Mouse (Mus musculus) neural tube, embryonic 12.5 days (tissue): ENCODE results near the gene Psmb10. TPM values are rescaled to one million over a fixed set of nuclear protein-coding genes. Genes with fewer than 3 reads are reported as not detected.

Experiments
- ATAC-seq: fragments of 200-750 bp; cut with Nextera tagmentation; 2 replicates; pipeline ENCODE4 v1.8.0; 2017; ENCODE audit warnings: low read depth, mild to moderate bottlenecking, moderate TSS enrichment, moderate library complexity; ENCODE audit not compliant: low FRiP score
- H3K27ac ChIP-seq: fragments of 300-500 bp; sonication (generic); 2 replicates; pipeline ENCODE4 v1.5.1; 2016
- H3K27me3 ChIP-seq: fragments of 300-500 bp; sonication (generic); replicated peaks from 2 replicates; pipeline ENCODE4 v1.6.1; 2016; ENCODE audit warnings: mild to moderate bottlenecking
- H3K36me3 ChIP-seq: fragments of 300-500 bp; sonication (generic); 2 replicates; pipeline ENCODE4 v1.6.1; 2016; ENCODE audit warnings: mild to moderate bottlenecking
- H3K4me1 ChIP-seq: fragments of 300-500 bp; sonication (generic); 2 replicates; pipeline ENCODE4 v1.6.1; 2016
- H3K4me2 ChIP-seq: fragments of 300-500 bp; sonication (generic); replicated peaks from 2 replicates; pipeline ENCODE4 v1.6.1; 2016; ENCODE audit warnings: mild to moderate bottlenecking
- H3K4me3 ChIP-seq: fragments of 300-500 bp; sonication (generic); 2 replicates; pipeline ENCODE4 v1.5.1; 2016
- H3K9ac ChIP-seq: fragments of 300-500 bp; sonication (generic); 2 replicates; pipeline ENCODE4 v1.6.1; 2016; ENCODE audit warnings: mild to moderate bottlenecking
- H3K9me3 ChIP-seq: fragments of 300-500 bp; sonication (generic); 2 replicates; pipeline ENCODE4 v1.6.1; 2016; ENCODE audit warnings: mild to moderate bottlenecking
- WGBS: fragments of 180-500 bp; shearing (Covaris S2); methylation state at CpG from one replicate; pipeline ENCODE4 v1.1.7; 2016; 5-methylcytosine and 5-hydroxymethylcytosine counted together
- polyA plus RNA-seq: library from polyadenylated mRNA; unstranded; fragments of >200 nt; fragmentation: Nextera tagmentation; extraction: Ambion mirVana; gene quantifications from 2 replicates; pipeline ENCODE4 v1.2.1, GENCODE M21; 2016

Gene Psmb10
- polyA plus RNA-seq, 1 experiment from 2014 or later: 30.7 TPM

- Histone ChIP-seq H3K4me3 (peak overlapping the region; percentile 71), H3K4me1 (peaks cover 19% of the 10 kb centered on the region), H3K9ac (peak overlapping the region; percentile 81; the same call in 1 of the 2 replicates), H3K27ac (no peak overlapping the region), H3K4me2 (peak overlapping the region; percentile 97), H3K27me3 (no peaks in the 10 kb centered on the region), H3K9me3 (no peaks in the 10 kb centered on the region), H3K36me3 (peaks cover 6% of the 10 kb centered on the region; the same call in 1 of the 2 replicates)
- ATAC-seq: no peak
- 29% methylated on average over 7 of the region's 7 CpGs for WGBS
These were observed 2.2 kb downstream of the Psmb10 start for GRCm38 (mm10) chr8:105935863-105936603.

GRCm38 (mm10) chr8:105935105-105935504, 3.1 kb downstream of the Psmb10 start:
- no peak overlapping the region for H3K4me3 ChIP-seq
- no peaks in the 10 kb centered on the region for H3K27me3 ChIP-seq
- WGBS: 89% methylated on average over 6 of the region's 6 CpGs
- H3K9ac ChIP-seq: no peak overlapping the region
- H3K4me2 ChIP-seq: no peak overlapping the region
- peaks cover 6% of the 10 kb centered on the region; the same call in 1 of the 2 replicates for H3K36me3 ChIP-seq
- no peak for ATAC-seq
- H3K9me3 ChIP-seq: no peaks in the 10 kb centered on the region
- H3K27ac ChIP-seq: no peak overlapping the region
- H3K4me1 ChIP-seq: peaks cover 23% of the 10 kb centered on the region

- Histone ChIP-seq H3K9ac (no peak within 1 kb of the TSS), H3K4me3 (no peak within 1 kb of the TSS), H3K36me3 (peaks cover 10% of the 10 kb centered on the region; the same call in 1 of the 2 replicates), H3K9me3 (no peaks in the 10 kb centered on the region), H3K27me3 (no peaks in the 10 kb centered on the region), H3K4me2 (no peak within 1 kb of the TSS), H3K27ac (no peak within 1 kb of the TSS), H3K4me1 (peaks cover 23% of the 10 kb centered on the region)
- 95% methylated on average over 2 of the region's 2 CpGs for WGBS
- ATAC-seq: no peak
These were observed 4.5 kb downstream of the Psmb10 start, which contains the start of gene Ctrl for GRCm38 (mm10) chr8:105933762-105934161. Gene Ctrl, minus strand, starts transcription at chr8:105933862.

- WGBS: 91% methylated on average over 11 of the region's 11 CpGs
- H3K4me3 ChIP-seq: no peak overlapping the region
- H3K9ac ChIP-seq: no peak overlapping the region
These were observed 5.7 kb downstream of the Psmb10 start for GRCm38 (mm10) chr8:105932525-105932924.

GRCm38 (mm10) chr8:105931271-105931670, 7.0 kb downstream of the Psmb10 start:
- Histone ChIP-seq H3K9ac (no peak overlapping the region), H3K4me3 (no peak overlapping the region), H3K27me3 (no peaks in the 10 kb centered on the region), H3K4me2 (no peak overlapping the region), H3K36me3 (peaks cover 10% of the 10 kb centered on the region; the same call in 1 of the 2 replicates), H3K9me3 (no peaks in the 10 kb centered on the region), H3K4me1 (peaks cover 12% of the 10 kb centered on the region), H3K27ac (no peak overlapping the region)
- no peak for ATAC-seq
- WGBS: 91% methylated on average over 3 of the region's 3 CpGs

More at GRCm38 (mm10) chr8:105932525-105932924, 5.7 kb downstream of the Psmb10 start:
- H3K9me3 ChIP-seq: no peaks in the 10 kb centered on the region
- H3K27me3 ChIP-seq: no peaks in the 10 kb centered on the region
- ATAC-seq: no peak
- H3K36me3 ChIP-seq: peaks cover 10% of the 10 kb centered on the region; the same call in 1 of the 2 replicates
- no peak overlapping the region for H3K4me2 ChIP-seq
- H3K4me1 ChIP-seq: peaks cover 17% of the 10 kb centered on the region
- H3K27ac ChIP-seq: no peak overlapping the region

- WGBS: 14% methylated on average over 8 of the region's 8 CpGs
- H3K4me1 ChIP-seq: peaks cover 5% of the 10 kb centered on the region; the same call in 1 of the 2 replicates
- peak; percentile 67 for ATAC-seq
- no peak overlapping the region for H3K27ac ChIP-seq
- no peak overlapping the region for H3K4me2 ChIP-seq
- H3K36me3 ChIP-seq: peaks cover 10% of the 10 kb centered on the region; the same call in 1 of the 2 replicates
- no peaks in the 10 kb centered on the region for H3K9me3 ChIP-seq
- H3K4me3 ChIP-seq: no peak overlapping the region
- H3K9ac ChIP-seq: 0 out of 2 replicates have a peak overlapping the region, but pooled peaks have one; percentile 33
- no peaks in the 10 kb centered on the region for H3K27me3 ChIP-seq
These were observed 7.6 kb downstream of the Psmb10 start for GRCm38 (mm10) chr8:105930602-105931001.

- Histone ChIP-seq H3K4me3 (no peak overlapping the region), H3K27ac (no peak overlapping the region), H3K4me2 (no peak overlapping the region), H3K9ac (no peak overlapping the region), H3K36me3 (peaks cover 9% of the 10 kb centered on the region; the same call in 1 of the 2 replicates), H3K4me1 (no peaks in the 10 kb centered on the region), H3K9me3 (no peaks in the 10 kb centered on the region), H3K27me3 (no peaks in the 10 kb centered on the region)
- WGBS: 74% methylated on average over 3 of the region's 3 CpGs
- ATAC-seq: no peak
These were observed 13.1 kb downstream of the Psmb10 start for GRCm38 (mm10) chr8:105925123-105925522.

- ATAC-seq: no peak
- 91% methylated on average over 3 of the region's 3 CpGs for WGBS
- Histone ChIP-seq H3K4me3 (no peak overlapping the region), H3K36me3 (peaks cover 17% of the 10 kb centered on the region; the same call in 1 of the 2 replicates), H3K4me1 (no peaks in the 10 kb centered on the region), H3K27ac (no peak overlapping the region), H3K9me3 (no peaks in the 10 kb centered on the region), H3K9ac (no peak overlapping the region), H3K27me3 (no peaks in the 10 kb centered on the region), H3K4me2 (no peak overlapping the region)
These were observed 18.9 kb downstream of the Psmb10 start for GRCm38 (mm10) chr8:105919390-105919789.

GRCm38 (mm10) chr8:105900941-105901616, 37.2 kb downstream of the Psmb10 start:
- 40% methylated on average over 16 of the region's 16 CpGs for WGBS
- Histone ChIP-seq H3K4me3 (peak overlapping the region; percentile 96), H3K27ac (peak overlapping the region; percentile 64; the same call in 1 of the 2 replicates), H3K4me2 (peak overlapping the region; percentile 93), H3K36me3 (no peaks in the 10 kb centered on the region), H3K9me3 (no peaks in the 10 kb centered on the region), H3K27me3 (no peaks in the 10 kb centered on the region), H3K9ac (peak overlapping the region; percentile 96), H3K4me1 (peaks cover 7% of the 10 kb centered on the region)
- ATAC-seq: no peak

GRCm38 (mm10) chr8:105900180-105900940, 37.9 kb downstream of the Psmb10 start, which contains the start of gene Pskh1:
Gene Pskh1, plus strand, starts transcription at chr8:105900441.
- peak within 1 kb of the TSS; percentile 64; the same call in 1 of the 2 replicates for H3K27ac ChIP-seq
- no peaks in the 10 kb centered on the region for H3K9me3 ChIP-seq
- H3K36me3 ChIP-seq: no peaks in the 10 kb centered on the region
- peaks cover 7% of the 10 kb centered on the region for H3K4me1 ChIP-seq
- peak within 1 kb of the TSS; percentile 96 for H3K4me3 ChIP-seq
- H3K9ac ChIP-seq: peak within 1 kb of the TSS; percentile 96
- H3K27me3 ChIP-seq: no peaks in the 10 kb centered on the region
- WGBS: under 1% methylated on average over 68 of the region's 68 CpGs
- peak; percentile 97 for ATAC-seq
- H3K4me2 ChIP-seq: peak within 1 kb of the TSS; percentile 93

- H3K36me3 ChIP-seq: peaks cover 10% of the 10 kb centered on the region; the same call in 1 of the 2 replicates
- H3K4me1 ChIP-seq: peaks cover 14% of the 10 kb centered on the region
- no peak for ATAC-seq
- WGBS: 85% methylated on average over 9 of the region's 9 CpGs
- no peaks in the 10 kb centered on the region for H3K9me3 ChIP-seq
- H3K27ac ChIP-seq: no peak overlapping the region
- H3K4me3 ChIP-seq: no peak overlapping the region
- H3K4me2 ChIP-seq: no peak overlapping the region
- no peak overlapping the region for H3K9ac ChIP-seq
- H3K27me3 ChIP-seq: no peaks in the 10 kb centered on the region
These were observed 40.3 kb downstream of the Psmb10 start for GRCm38 (mm10) chr8:105897801-105898480.
